Mouse (Mus musculus) layer of hippocampus, adult 2 months (tissue): ENCODE measurements around the gene Pet117. TPM values are rescaled to one million over a fixed set of nuclear protein-coding genes. Genes with fewer than 3 reads are reported as not detected.
A peak's percentile ranks its signal among the peaks of the same experiment; 100 is the strongest.

Experiments used
- DNase-seq, 2 experiments: peaks; one replicate each; pipeline ENCODE4 v3.0.0; 2022; ENCODE audit warnings: low spot score in 2 of 2
- H3K27ac ChIP-seq: fragments of 200-600 bp; 2 replicates; pipeline ENCODE4 v1.8.1; 2022
- H3K4me3 ChIP-seq: fragments of 200-600 bp; 2 replicates; pipeline ENCODE4 v1.8.1; 2022; ENCODE audit warnings: mild to moderate bottlenecking
- CTCF ChIP-seq: fragments of 200-600 bp; conservative IDR thresholded peaks from 2 replicates; pipeline ENCODE4 v1.8.1; 2022; ENCODE audit warnings: antibody characterized with exemption, mild to moderate bottlenecking, moderate library complexity
- total RNA-seq, 2 experiments: library from RNA; stranded (reverse); gene quantifications; 2 replicates each; pipeline ENCODE4 v1.2.3; 2021

Gene Pet117
- total RNA-seq, 2 experiments from 2014 or later: 7.7 to 7.9 TPM

DNA sequence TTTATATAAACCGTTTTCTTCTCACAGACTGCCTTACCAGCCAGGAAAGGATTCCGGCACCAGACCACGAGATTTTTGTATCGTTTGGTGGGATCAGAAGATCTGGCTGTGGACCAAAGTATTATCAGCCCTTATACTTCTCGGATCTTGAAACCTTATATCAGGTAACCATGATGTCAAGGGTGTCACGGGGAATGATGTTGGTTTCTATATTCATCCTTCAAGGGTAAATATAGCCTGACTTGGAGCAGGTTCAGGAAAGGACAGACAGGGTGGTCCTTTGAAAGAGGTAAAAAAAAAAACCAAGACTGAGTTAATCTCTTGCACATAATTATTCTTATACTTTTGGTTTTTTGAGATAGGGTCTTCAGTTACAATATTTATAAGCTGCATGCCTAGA, 31.9 kb downstream of the Pet117 start:
- Histone ChIP-seq H3K27ac (no peak overlapping the region), H3K4me3 (no peak overlapping the region)
- no peak for TF ChIP-seq CTCF
- no peak for DNase-seq

DNA sequence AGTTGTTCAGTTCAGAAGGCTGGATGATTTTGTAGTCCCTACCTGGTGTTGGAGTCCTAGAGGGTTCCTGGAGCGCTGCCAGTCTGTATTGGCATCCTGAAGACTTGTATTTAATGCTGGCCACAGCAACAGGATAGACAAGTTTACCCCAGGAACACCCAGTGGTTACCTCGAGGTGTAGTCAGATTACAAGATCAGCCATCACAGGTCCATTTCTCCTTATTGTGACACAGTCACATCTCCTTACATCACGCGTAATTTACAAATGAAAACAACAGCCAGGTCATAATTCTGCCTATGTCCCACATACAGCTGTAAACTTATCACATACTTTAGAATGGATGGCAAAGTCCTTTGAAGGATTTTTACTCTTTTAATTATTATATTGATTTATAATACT, 40.2 kb downstream of the Pet117 start:
- TF ChIP-seq CTCF: no peak
- Histone ChIP-seq H3K4me3 (no peak overlapping the region), H3K27ac (no peak overlapping the region)
- DNase-seq: no peak

DNA sequence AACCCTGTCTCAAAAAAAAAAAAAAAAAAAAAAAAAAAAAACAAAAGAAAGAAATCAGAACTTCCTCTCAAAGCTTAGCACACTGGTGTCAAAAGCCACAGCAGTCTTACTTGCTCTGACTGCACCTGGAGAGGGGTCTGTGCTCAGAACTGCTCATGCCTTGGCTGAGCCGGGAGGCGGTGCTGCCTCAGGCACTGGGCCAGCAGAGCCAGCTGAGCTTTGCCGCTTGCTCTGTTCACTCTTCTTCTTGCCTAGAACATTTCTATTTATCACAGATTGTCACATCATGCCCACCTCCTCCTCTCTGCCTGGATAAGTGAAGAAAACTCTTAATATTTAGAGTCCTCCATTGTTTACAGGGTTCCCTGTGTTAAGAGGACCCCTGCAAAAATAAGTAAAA, 41.8 kb downstream of the Pet117 start:
- DNase-seq: peak; percentile 60 to 61
- TF ChIP-seq CTCF: peak; percentile 23
- Histone ChIP-seq H3K4me3 (no peak overlapping the region), H3K27ac (peak overlapping the region; percentile 86)

DNA sequence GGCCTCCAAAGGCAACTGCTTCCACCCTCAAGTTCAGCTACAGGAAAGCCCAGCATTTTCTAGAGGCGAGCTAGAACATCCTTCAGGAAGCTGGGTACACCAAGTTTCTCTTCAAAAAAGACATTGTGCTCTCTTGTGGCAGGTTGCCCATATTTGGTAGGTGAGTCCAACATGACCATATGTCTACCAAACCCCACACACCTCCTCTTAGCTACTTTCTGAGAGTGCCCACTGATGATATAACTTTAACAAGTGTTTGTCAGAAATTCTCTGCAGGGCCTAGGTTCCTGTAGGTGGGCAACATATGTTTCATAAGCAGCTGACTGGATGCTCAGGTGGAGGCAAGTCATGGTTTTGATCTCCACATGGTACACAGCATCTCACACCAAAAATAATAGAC, 45.9 kb downstream of the Pet117 start:
- TF ChIP-seq CTCF: no peak
- no peak for DNase-seq
- H3K27ac ChIP-seq: no peak overlapping the region
- no peak overlapping the region for H3K4me3 ChIP-seq

DNA sequence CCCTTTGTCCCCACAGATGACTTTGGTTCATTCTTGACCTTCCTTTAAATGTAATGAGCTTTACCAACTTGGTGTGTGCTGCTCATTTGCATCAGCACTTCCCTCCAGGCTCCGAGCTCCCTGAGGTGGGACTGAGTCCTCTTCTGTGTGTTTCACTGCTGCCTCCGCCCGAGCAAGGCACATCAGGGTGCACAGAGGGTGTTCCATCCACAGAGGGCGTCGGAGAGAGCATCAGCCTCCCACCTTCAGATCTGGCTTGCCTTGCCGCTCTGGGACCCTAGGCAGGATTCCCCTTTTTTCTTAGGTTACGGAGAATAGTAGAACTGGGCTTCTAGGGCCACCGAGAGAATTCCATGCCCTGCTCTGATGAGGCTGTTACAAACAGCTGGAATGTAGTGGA, 48.1 kb downstream of the Pet117 start:
- H3K27ac ChIP-seq: no peak overlapping the region
- no peak for DNase-seq
- H3K4me3 ChIP-seq: no peak overlapping the region
- TF ChIP-seq CTCF: 0 out of 2 replicates have a peak, but pooled peaks have one; percentile 6

DNA sequence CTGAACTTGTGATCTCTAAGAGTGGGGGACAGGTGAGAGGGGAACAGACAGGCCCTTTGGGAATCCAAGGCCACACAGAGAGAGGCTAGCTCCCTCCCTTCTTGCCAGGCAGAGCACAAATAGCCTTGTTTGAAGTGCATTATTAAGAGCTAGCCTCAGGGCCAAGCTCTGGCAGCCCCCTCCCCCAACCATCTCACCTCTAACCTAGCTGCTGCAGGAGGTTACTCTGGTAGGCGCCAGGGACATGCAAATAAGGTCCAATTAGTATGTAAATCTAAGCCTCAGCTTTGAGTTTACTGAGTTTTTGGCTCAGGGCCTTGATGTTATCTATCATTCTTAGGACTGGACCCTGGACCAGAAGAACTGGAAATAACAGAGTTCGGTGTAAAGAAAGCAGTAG, 49.3 kb downstream of the Pet117 start:
- Histone ChIP-seq H3K27ac (no peak overlapping the region), H3K4me3 (no peak overlapping the region)
- no peak for DNase-seq
- TF ChIP-seq CTCF: no peak

DNA sequence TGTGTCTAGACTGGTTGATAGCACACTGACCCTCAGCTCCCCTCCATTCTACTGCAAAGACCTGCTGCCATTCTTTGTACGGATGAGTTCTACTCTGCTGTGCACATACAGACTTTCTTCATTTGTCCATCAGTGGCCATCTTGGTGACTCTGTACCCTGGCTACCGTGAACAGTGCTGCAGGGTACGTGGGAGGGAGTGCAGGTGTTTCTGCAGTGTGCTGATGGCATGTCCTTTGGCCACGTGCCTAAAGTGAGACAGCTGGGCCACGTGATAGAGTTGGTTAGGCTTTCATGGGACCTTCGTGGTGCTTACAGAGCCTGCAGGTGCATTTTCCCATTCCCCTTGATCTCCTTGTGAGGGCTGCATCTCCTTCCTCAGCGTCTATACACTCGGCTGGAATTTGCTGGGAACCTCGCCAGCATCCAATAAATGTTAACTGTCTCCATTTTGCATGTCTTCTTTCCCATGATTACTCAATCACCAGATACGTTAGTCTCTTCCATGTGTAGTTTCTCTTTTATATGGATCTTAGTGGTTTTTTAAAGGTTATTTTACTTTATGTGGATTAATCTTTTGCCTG, 53.4 kb downstream of the Pet117 start:
- DNase-seq: no peak
- no peak for TF ChIP-seq CTCF
- Histone ChIP-seq H3K27ac (no peak overlapping the region), H3K4me3 (no peak overlapping the region)

Other genes starting within 250 kb of the Pet117 start
- 1 to 10 TPM; 4.7 to 4.8 TPM for gene Mgme1, start 98.3 kb upstream of the Pet117 start, total RNA-seq
- 10 to 100 TPM; 69.4 to 77.1 TPM for gene Snx5, start 98.1 kb upstream of the Pet117 start, total RNA-seq
- 1 to 10 TPM; 1.1 TPM for gene Ovol2, start 36.9 kb upstream of the Pet117 start, total RNA-seq
- gene Kat14, start within 50 bp of the Pet117 start, total RNA-seq: 10 to 100 TPM; 31.4 to 32.7 TPM
- gene Dzank1, start 158.4 kb downstream of the Pet117 start, total RNA-seq: 100 to 1,000 TPM; 126 TPM
- gene Polr3f, start 158.7 kb downstream of the Pet117 start, total RNA-seq: 10 to 100 TPM; 26.0 to 30.4 TPM
- gene Rbbp9, start 181.9 kb downstream of the Pet117 start, total RNA-seq: 10 to 100 TPM; 28.1 to 30.2 TPM
- 10 to 100 TPM; 46.1 to 46.6 TPM for gene Sec23b, start 187.2 kb downstream of the Pet117 start, total RNA-seq
- 10 to 100 TPM; 57.2 to 62.7 TPM for gene Smim26, start 225.1 kb downstream of the Pet117 start, total RNA-seq
- gene Dtd1, start 230.9 kb downstream of the Pet117 start, total RNA-seq: 10 to 100 TPM; 69.9 to 75.4 TPM